Mouse (Mus musculus): ENCODE results near the gene Snx30. TPM values are rescaled to one million over a fixed set of nuclear protein-coding genes. Genes with fewer than 3 reads are reported as not detected.

Snx30 gene
- polyA plus RNA-seq, 1 experiment from 2014 or later: 11.8 TPM

GRCm38 (mm10) chr4:59826381-59826780 lies 20.7 kb downstream of the Snx30 start:
- ATAC-seq (ENCODE audit: insufficient number of reproducible peaks, insufficient read depth, low FRiP score, low TSS enrichment, low read depth): no peak
- no peaks in the 10 kb centered on the region for H3K9me3 ChIP-seq
- H3K4me1 ChIP-seq: peaks cover 6% of the 10 kb centered on the region; the same call in 1 of the 2 replicates
- H3K27me3 ChIP-seq: no peaks in the 10 kb centered on the region
- no peaks in the 10 kb centered on the region for H3K36me3 ChIP-seq
- no peak overlapping the region for H3K9ac ChIP-seq
- no peak overlapping the region for H3K4me2 ChIP-seq
- H3K27ac ChIP-seq: no peak overlapping the region
- no peak overlapping the region for H3K4me3 ChIP-seq
- WGBS: 89% methylated on average over 5 of the region's 5 CpGs

GRCm38 (mm10) chr4:59829072-59829471 lies 23.4 kb downstream of the Snx30 start:
- ATAC-seq (ENCODE audit: insufficient number of reproducible peaks, insufficient read depth, low FRiP score, low TSS enrichment, low read depth): no peak
- Histone ChIP-seq H3K27ac (no peak overlapping the region), H3K4me3 (no peak overlapping the region), H3K9me3 (no peaks in the 10 kb centered on the region), H3K4me1 (no peaks in the 10 kb centered on the region), H3K36me3 (no peaks in the 10 kb centered on the region), H3K27me3 (no peaks in the 10 kb centered on the region), H3K9ac (no peak overlapping the region), H3K4me2 (no peak overlapping the region)
- WGBS: 78% methylated on average over 4 of the region's 4 CpGs

- H3K9ac ChIP-seq: no peak overlapping the region
- no peak overlapping the region for H3K4me2 ChIP-seq
- no peak for ATAC-seq (ENCODE audit: insufficient number of reproducible peaks, insufficient read depth, low FRiP score, low TSS enrichment, low read depth)
- no peaks in the 10 kb centered on the region for H3K27me3 ChIP-seq
- H3K9me3 ChIP-seq: no peaks in the 10 kb centered on the region
- H3K27ac ChIP-seq: no peak overlapping the region
- WGBS: 81% methylated on average over 5 of the region's 5 CpGs
- H3K36me3 ChIP-seq: 0 out of 2 replicates have a peak, but pooled peaks cover 9% of the 10 kb centered on the region
- no peak overlapping the region for H3K4me3 ChIP-seq
- H3K4me1 ChIP-seq: no peaks in the 10 kb centered on the region
Observed at GRCm38 (mm10) chr4:59831038-59831437, 25.4 kb downstream of the Snx30 start.

GRCm38 (mm10) chr4:59832810-59833209 lies 27.2 kb downstream of the Snx30 start:
- Histone ChIP-seq H3K36me3 (0 out of 2 replicates have a peak, but pooled peaks cover 9% of the 10 kb centered on the region), H3K4me1 (no peaks in the 10 kb centered on the region), H3K9ac (no peak overlapping the region), H3K9me3 (no peaks in the 10 kb centered on the region), H3K4me3 (no peak overlapping the region), H3K27ac (no peak overlapping the region), H3K27me3 (no peaks in the 10 kb centered on the region), H3K4me2 (no peak overlapping the region)
- no peak for ATAC-seq (ENCODE audit: insufficient number of reproducible peaks, insufficient read depth, low FRiP score, low TSS enrichment, low read depth)
- 55% methylated on average over 6 of the region's 6 CpGs for WGBS

- H3K27ac ChIP-seq: no peak overlapping the region
- H3K4me3 ChIP-seq: no peak overlapping the region
- H3K4me2 ChIP-seq: no peak overlapping the region
- 0 out of 2 replicates have a peak, but pooled peaks cover 9% of the 10 kb centered on the region for H3K36me3 ChIP-seq
- H3K27me3 ChIP-seq: no peaks in the 10 kb centered on the region
- H3K9me3 ChIP-seq: no peaks in the 10 kb centered on the region
- H3K4me1 ChIP-seq: peaks cover 10% of the 10 kb centered on the region
- WGBS: 82% methylated on average over 7 of the region's 7 CpGs
- no peak overlapping the region for H3K9ac ChIP-seq
- ATAC-seq (ENCODE audit: insufficient number of reproducible peaks, insufficient read depth, low FRiP score, low TSS enrichment, low read depth): no peak
Observed at GRCm38 (mm10) chr4:59837659-59838058, 32.0 kb downstream of the Snx30 start.

GRCm38 (mm10) chr4:59844460-59845244 lies 39.0 kb downstream of the Snx30 start:
- no peak overlapping the region for H3K27ac ChIP-seq
- no peaks in the 10 kb centered on the region for H3K27me3 ChIP-seq
- no peak overlapping the region for H3K4me2 ChIP-seq
- H3K9me3 ChIP-seq: no peaks in the 10 kb centered on the region
- H3K4me1 ChIP-seq: peaks cover 30% of the 10 kb centered on the region
- H3K36me3 ChIP-seq: no peaks in the 10 kb centered on the region
- no peak overlapping the region for H3K4me3 ChIP-seq
- 70% methylated on average over 15 of the region's 15 CpGs for WGBS
- no peak overlapping the region for H3K9ac ChIP-seq
- no peak for ATAC-seq (ENCODE audit: insufficient number of reproducible peaks, insufficient read depth, low FRiP score, low TSS enrichment, low read depth)

- no peaks in the 10 kb centered on the region for H3K27me3 ChIP-seq
- H3K27ac ChIP-seq: no peak overlapping the region
- no peak overlapping the region for H3K9ac ChIP-seq
- ATAC-seq (ENCODE audit: insufficient number of reproducible peaks, insufficient read depth, low FRiP score, low TSS enrichment, low read depth): no peak
- H3K9me3 ChIP-seq: no peaks in the 10 kb centered on the region
- no peak overlapping the region for H3K4me3 ChIP-seq
- no peak overlapping the region for H3K4me2 ChIP-seq
- WGBS: 82% methylated on average over 3 of the region's 3 CpGs
- H3K4me1 ChIP-seq: peaks cover 30% of the 10 kb centered on the region
- H3K36me3 ChIP-seq: no peaks in the 10 kb centered on the region
Observed at GRCm38 (mm10) chr4:59845245-59845637, 39.6 kb downstream of the Snx30 start.

- Histone ChIP-seq H3K9me3 (peaks cover 4% of the 10 kb centered on the region; the same call in 1 of the 2 replicates), H3K4me1 (peaks cover 23% of the 10 kb centered on the region), H3K9ac (no peak overlapping the region), H3K36me3 (no peaks in the 10 kb centered on the region), H3K27ac (no peak overlapping the region), H3K27me3 (no peaks in the 10 kb centered on the region), H3K4me3 (no peak overlapping the region), H3K4me2 (no peak overlapping the region)
- no peak for ATAC-seq (ENCODE audit: insufficient number of reproducible peaks, insufficient read depth, low FRiP score, low TSS enrichment, low read depth)
- 86% methylated on average over 5 of the region's 5 CpGs for WGBS
Observed at GRCm38 (mm10) chr4:59847447-59847846, 41.8 kb downstream of the Snx30 start.

GRCm38 (mm10) chr4:59850181-59850580 lies 44.5 kb downstream of the Snx30 start:
- 82% methylated on average over 2 of the region's 2 CpGs for WGBS
- no peak overlapping the region for H3K27ac ChIP-seq
- ATAC-seq (ENCODE audit: insufficient number of reproducible peaks, insufficient read depth, low FRiP score, low TSS enrichment, low read depth): no peak

GRCm38 (mm10) chr4:59850886-59851623 lies 45.4 kb downstream of the Snx30 start:
- Histone ChIP-seq H3K4me1 (no peaks in the 10 kb centered on the region), H3K27ac (no peak overlapping the region), H3K36me3 (no peaks in the 10 kb centered on the region), H3K4me2 (no peak overlapping the region), H3K27me3 (no peaks in the 10 kb centered on the region), H3K9me3 (peaks cover 4% of the 10 kb centered on the region; the same call in 1 of the 2 replicates), H3K4me3 (no peak overlapping the region), H3K9ac (no peak overlapping the region)
- ATAC-seq (ENCODE audit: insufficient number of reproducible peaks, insufficient read depth, low FRiP score, low TSS enrichment, low read depth): no peak
- WGBS: 81% methylated on average over 5 of the region's 5 CpGs

More at GRCm38 (mm10) chr4:59850181-59850580, 44.5 kb downstream of the Snx30 start:
- no peaks in the 10 kb centered on the region for H3K4me1 ChIP-seq
- H3K4me2 ChIP-seq: no peak overlapping the region
- peaks cover 4% of the 10 kb centered on the region; the same call in 1 of the 2 replicates for H3K9me3 ChIP-seq
- H3K9ac ChIP-seq: no peak overlapping the region
- no peaks in the 10 kb centered on the region for H3K27me3 ChIP-seq
- H3K36me3 ChIP-seq: no peaks in the 10 kb centered on the region
- no peak overlapping the region for H3K4me3 ChIP-seq

- H3K4me2 ChIP-seq: no peak overlapping the region
- no peak for ATAC-seq (ENCODE audit: insufficient number of reproducible peaks, insufficient read depth, low FRiP score, low TSS enrichment, low read depth)
- peaks cover 4% of the 10 kb centered on the region; the same call in 1 of the 2 replicates for H3K9me3 ChIP-seq
- 93% methylated on average over 7 of the region's 7 CpGs for WGBS
- H3K4me3 ChIP-seq: no peak overlapping the region
- peaks cover 11% of the 10 kb centered on the region; the same call in 1 of the 2 replicates for H3K36me3 ChIP-seq
- H3K9ac ChIP-seq: no peak overlapping the region
- no peak overlapping the region for H3K27ac ChIP-seq
- H3K4me1 ChIP-seq: no peaks in the 10 kb centered on the region
- H3K27me3 ChIP-seq: no peaks in the 10 kb centered on the region
Observed at GRCm38 (mm10) chr4:59853155-59853554, 47.5 kb downstream of the Snx30 start.
